Mouse (Mus musculus) heart, postnatal 0 days (tissue): Measurements from ENCODE around the gene AC124502.3. TPM values are rescaled to one million over a fixed set of nuclear protein-coding genes. Genes with fewer than 3 reads are reported as not detected.

ENCODE experiments used
- ATAC-seq: fragments of 200-750 bp; cut with Nextera tagmentation; 2 replicates; pipeline ENCODE4 v1.8.0; 2017; ENCODE audit warnings: low read depth, moderate number of reproducible peaks, moderate library complexity; ENCODE audit not compliant: insufficient read depth
- DNase-seq: peaks from one replicate; pipeline ENCODE4 v3.0.0-alpha.2; 2016; ENCODE audit warnings: low spot score
- H3K27ac ChIP-seq: fragments of 300-500 bp; sonication (generic); 2 replicates; pipeline ENCODE4 v1.5.1; 2014; ENCODE audit warnings: low read depth, mild to moderate bottlenecking
- H3K27me3 ChIP-seq: fragments of 300-500 bp; sonication (generic); 2 replicates; pipeline ENCODE4 v1.6.1; 2014; ENCODE audit warnings: low read length, mixed read lengths; ENCODE audit not compliant: control insufficient read depth, insufficient read depth
- H3K36me3 ChIP-seq: fragments of 300-500 bp; sonication (generic); replicated peaks from 2 replicates; pipeline ENCODE4 v1.6.1; 2014; ENCODE audit warnings: low read length, mixed read lengths; ENCODE audit not compliant: control insufficient read depth, insufficient read depth
- H3K4me1 ChIP-seq: fragments of 300-500 bp; sonication (generic); 2 replicates; pipeline ENCODE4 v1.6.1; 2014; ENCODE audit warnings: antibody characterized with exemption; ENCODE audit not compliant: control insufficient read depth, insufficient read depth
- H3K4me2 ChIP-seq: fragments of 300-500 bp; sonication (generic); 2 replicates; pipeline ENCODE4 v1.6.1; 2014; ENCODE audit warnings: low read depth, mild to moderate bottlenecking, low read length, moderate library complexity
- H3K4me3 ChIP-seq: fragments of 300-500 bp; sonication (generic); 2 replicates; pipeline ENCODE4 v1.5.1; 2014; ENCODE audit warnings: low read depth, low read length
- H3K9ac ChIP-seq: fragments of 300-500 bp; sonication (generic); replicated peaks from 2 replicates; pipeline ENCODE4 v1.6.1; 2014; ENCODE audit warnings: low read depth, low read length, mixed read lengths
- H3K9me3 ChIP-seq: fragments of 300-500 bp; sonication (generic); replicated peaks from 2 replicates; pipeline ENCODE4 v1.6.1; 2016; ENCODE audit warnings: low read length; ENCODE audit not compliant: control insufficient read depth
- CTCF ChIP-seq: IDR thresholded peaks from 2 replicates; pipeline ENCODE4 v1.5.1; 2016; ENCODE audit warnings: antibody characterized with exemption, control low read depth, low read depth
- EP300 ChIP-seq: IDR thresholded peaks from 2 replicates; pipeline ENCODE4 v1.6.1; 2016; ENCODE audit warnings: antibody characterized with exemption, low read depth
- WGBS: fragments of 180-500 bp; shearing (Covaris S2); extraction: QIAGEN DNeasy Blood & Tissue Kit; methylation state at CpG from one replicate; pipeline ENCODE4 v1.1.7; 2014; 5-methylcytosine and 5-hydroxymethylcytosine counted together
- polyA plus RNA-seq: library from polyadenylated mRNA; unstranded; fragments of >200 nt; fragmentation: Nextera tagmentation; extraction: Ambion mirVana; gene quantifications from 2 replicates; pipeline ENCODE4 v1.2.1, GENCODE M21; 2015
- total RNA-seq: library from RNA; depleted of rRNA; stranded (reverse); fragments of >200 nt; gene quantifications from 2 replicates; pipeline ENCODE4 v1.2.3, GENCODE M21; 2014; ENCODE audit warnings: low replicate concordance

Gene AC124502.3
- total and polyA plus RNA-seq, 2 experiments from 2014 or later: 1.4 TPM; not detected in 1

DNA sequence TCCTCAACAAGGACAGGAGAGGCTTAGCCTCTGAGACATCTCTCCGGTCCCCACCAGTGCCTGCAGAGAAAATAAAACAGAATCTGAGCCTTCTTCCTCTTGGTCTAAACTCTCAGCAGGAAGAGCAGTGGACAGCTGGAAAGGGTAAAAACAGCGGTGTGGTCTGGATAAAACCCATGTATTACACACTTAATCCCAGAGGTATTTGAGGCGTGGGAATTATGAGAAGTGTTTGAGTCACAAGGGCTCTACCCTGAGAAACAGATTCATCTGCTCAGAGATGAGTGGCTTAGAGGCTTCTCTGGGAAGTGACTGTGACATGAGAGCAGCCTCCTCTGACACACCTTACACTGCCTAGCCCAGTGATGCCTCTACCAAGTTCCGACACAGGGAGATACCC, 21.1 kb upstream of the AC124502.3 start:
- Histone ChIP-seq H3K9ac (no peak overlapping the region), H3K36me3 (no peaks in the 10 kb centered on the region), H3K27ac (no peak overlapping the region), H3K27me3 (no peaks in the 10 kb centered on the region), H3K4me3 (no peak overlapping the region), H3K4me1 (peaks cover 14% of the 10 kb centered on the region), H3K9me3 (no peaks in the 10 kb centered on the region), H3K4me2 (no peak overlapping the region)
- DNase-seq (no peak), ATAC-seq (no peak)
- TF ChIP-seq EP300: no peak
- no peak for TF ChIP-seq CTCF
- WGBS: 67% methylated on average over 4 of the region's 4 CpGs

DNA sequence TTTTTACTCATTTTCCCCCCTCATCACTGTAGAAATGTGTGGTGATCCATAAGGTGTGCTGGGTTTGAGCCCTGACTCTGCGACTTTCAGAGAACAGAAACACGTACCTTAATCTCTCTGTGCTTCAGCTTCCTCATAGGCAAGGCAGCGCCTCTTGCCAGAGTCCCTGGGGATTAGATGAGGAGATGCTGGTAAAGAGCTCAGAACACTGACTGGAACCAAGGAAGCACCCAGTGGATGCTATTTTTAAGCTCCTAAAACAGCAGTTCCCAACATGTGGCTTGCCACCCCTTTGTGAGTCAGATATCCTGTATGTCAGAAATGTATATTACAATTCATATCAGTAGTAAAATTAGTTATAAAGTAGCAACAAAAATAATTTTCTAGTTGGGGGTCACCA, 20.5 kb upstream of the AC124502.3 start:
- H3K27ac ChIP-seq: no peak overlapping the region
- ATAC-seq: no peak
- WGBS: 68% methylated on average over 3 of the region's 3 CpGs
- no peak overlapping the region for H3K4me2 ChIP-seq
- H3K9ac ChIP-seq: no peak overlapping the region
- peaks cover 14% of the 10 kb centered on the region for H3K4me1 ChIP-seq
- no peaks in the 10 kb centered on the region for H3K36me3 ChIP-seq
- TF ChIP-seq CTCF: no peak
- no peak for TF ChIP-seq EP300
- no peak for DNase-seq
- H3K4me3 ChIP-seq: no peak overlapping the region
- H3K9me3 ChIP-seq: no peaks in the 10 kb centered on the region
- H3K27me3 ChIP-seq: no peaks in the 10 kb centered on the region

DNA sequence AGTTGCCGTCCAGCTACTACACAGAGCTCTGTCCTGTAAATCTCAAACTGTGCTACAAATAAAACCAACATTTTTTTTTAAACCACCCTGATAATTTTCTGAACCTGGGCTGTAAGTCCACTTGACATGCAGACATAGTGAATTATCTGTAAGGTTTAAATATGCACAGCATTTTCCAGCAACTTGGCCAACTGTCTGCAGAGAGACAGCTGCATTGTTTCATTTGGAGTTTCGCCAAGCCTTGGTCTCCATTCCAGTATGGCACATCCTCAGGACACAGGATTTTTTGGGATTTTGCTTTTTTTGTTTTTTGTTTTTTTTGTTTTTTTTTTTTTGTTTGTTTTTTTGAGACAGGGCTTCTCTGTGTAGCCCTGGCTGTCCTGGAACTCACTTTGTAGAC, 17.3 kb upstream of the AC124502.3 start:
- Histone ChIP-seq H3K4me1 (peaks cover 7% of the 10 kb centered on the region), H3K27ac (no peak overlapping the region), H3K9ac (no peak overlapping the region), H3K36me3 (no peaks in the 10 kb centered on the region), H3K27me3 (no peaks in the 10 kb centered on the region), H3K4me2 (no peak overlapping the region), H3K4me3 (no peak overlapping the region), H3K9me3 (no peaks in the 10 kb centered on the region)
- TF ChIP-seq EP300: no peak
- no peak for TF ChIP-seq CTCF
- ATAC-seq (no peak), DNase-seq (no peak)
- 78% methylated on average over 2 of the region's 2 CpGs for WGBS

DNA sequence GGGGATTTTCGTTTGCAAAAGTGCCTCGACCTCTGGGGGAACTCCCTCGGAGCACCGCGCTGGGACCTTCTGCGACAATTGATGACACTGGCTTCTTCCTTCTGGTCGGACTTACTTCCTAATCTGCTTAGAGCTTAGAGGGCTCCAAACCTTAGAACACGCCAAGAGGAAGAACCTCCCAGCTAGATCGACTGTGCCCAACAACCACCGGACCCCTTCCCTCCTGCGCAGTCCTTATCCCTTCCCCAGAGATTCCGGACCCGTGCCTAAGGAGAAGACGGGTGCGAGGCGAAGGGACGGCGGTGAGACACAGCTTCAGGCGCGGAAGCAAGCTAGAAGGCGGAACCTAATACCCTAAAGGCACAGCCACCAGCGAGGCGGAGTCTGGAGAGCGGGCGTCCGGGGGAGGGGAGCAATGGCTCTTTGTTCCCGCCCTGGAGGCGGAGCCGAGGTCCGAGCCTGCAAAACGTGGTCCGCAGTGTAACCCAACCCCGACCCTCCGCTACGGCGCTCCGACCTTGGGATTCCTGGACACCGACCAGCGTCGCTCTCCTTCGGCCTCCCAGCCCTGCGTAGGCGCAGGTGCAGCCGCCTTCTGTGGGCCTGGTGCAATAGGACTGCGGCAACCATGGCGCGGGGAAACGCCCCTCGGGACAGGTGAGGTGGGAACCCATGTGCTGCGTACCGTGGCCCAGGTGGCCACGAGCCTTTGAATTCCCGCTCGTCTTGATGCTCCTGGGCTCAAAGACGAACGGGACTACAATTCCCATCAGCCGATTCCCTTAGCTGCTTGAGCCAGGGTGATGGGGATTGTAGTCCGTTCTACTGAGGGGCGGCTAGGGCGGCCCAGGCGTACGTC, 14.8 kb upstream of the AC124502.3 start, which contains the start of gene Slc29a2:
Gene Slc29a2 (plus strand): TSS at position 240 of the 859 bp plus-strand sequence.
- WGBS: under 1% methylated on average over 62 of the region's 62 CpGs
- DNase-seq (peak; percentile 94), ATAC-seq (peak; percentile 97)
- peaks cover 20% of the 10 kb centered on the region for H3K36me3 ChIP-seq
- no peaks in the 10 kb centered on the region for H3K27me3 ChIP-seq
- TF ChIP-seq CTCF: no peak
- no peak for TF ChIP-seq EP300
- peak within 1 kb of the TSS; percentile 69 for H3K9ac ChIP-seq
- no peaks in the 10 kb centered on the region for H3K9me3 ChIP-seq
- peak within 1 kb of the TSS; percentile 79 for H3K4me2 ChIP-seq
- peaks cover 5% of the 10 kb centered on the region; the same call in 1 of the 2 replicates for H3K4me1 ChIP-seq
- H3K27ac ChIP-seq: peak within 1 kb of the TSS; percentile 93
- peak within 1 kb of the TSS; percentile 58 for H3K4me3 ChIP-seq

DNA sequence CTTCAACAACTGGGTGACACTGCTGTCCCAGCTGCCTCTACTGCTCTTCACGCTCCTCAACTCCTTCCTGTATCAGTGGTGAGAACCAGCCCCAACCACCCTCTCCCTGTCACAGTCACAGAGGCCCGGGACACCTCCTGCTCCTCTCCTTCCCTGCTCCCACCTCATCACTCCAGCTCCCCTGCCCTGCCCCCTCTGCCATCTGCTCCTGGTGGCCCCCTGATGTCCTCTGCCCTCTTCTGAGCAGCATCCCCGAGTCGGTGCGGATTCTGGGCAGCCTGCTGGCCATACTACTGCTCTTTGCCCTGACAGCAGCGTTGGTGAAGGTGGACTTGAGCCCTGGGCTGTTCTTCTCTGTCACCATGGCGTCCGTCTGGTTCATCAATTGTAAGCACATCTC, 12.6 kb upstream of the AC124502.3 start:
- peaks cover 5% of the 10 kb centered on the region; the same call in 1 of the 2 replicates for H3K4me1 ChIP-seq
- no peak overlapping the region for H3K4me3 ChIP-seq
- ATAC-seq (no peak), DNase-seq (no peak)
- no peak overlapping the region for H3K9ac ChIP-seq
- no peak overlapping the region for H3K4me2 ChIP-seq
- TF ChIP-seq EP300 (no peak), CTCF (no peak)
- no peak overlapping the region for H3K27ac ChIP-seq
- H3K36me3 ChIP-seq: peaks cover 41% of the 10 kb centered on the region
- no peaks in the 10 kb centered on the region for H3K27me3 ChIP-seq
- H3K9me3 ChIP-seq: no peaks in the 10 kb centered on the region
- 86% methylated on average over 8 of the region's 8 CpGs for WGBS
